Mouse (Mus musculus): ENCODE results near the gene Sipa1l1. TPM values are rescaled to one million over a fixed set of nuclear protein-coding genes. Genes with fewer than 3 reads are reported as not detected.

Sipa1l1 gene
- polyA plus RNA-seq, 1 experiment from 2014 or later = 25.9 TPM

DNA sequence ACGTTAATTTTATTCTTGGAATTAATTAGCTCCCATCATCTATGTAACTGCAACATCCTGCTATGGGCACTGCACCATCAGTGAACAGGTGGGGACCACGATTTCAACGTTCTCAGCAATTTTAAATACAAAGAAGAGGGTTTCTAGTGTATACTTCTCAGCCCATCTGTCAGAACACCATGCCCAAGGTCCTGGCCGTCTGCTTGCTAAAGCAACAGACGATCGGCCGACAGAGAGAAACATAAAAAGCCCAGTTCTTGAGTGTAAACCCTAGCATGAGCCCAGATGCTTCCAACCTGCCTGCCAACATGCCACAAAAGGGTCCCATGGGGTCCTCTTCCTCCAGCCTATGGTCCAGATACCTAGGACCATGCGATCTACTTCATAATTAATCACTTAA lies 288.9 kb downstream of the Sipa1l1 start:
- ATAC-seq (ENCODE audit: low read depth) = no peak

DNA sequence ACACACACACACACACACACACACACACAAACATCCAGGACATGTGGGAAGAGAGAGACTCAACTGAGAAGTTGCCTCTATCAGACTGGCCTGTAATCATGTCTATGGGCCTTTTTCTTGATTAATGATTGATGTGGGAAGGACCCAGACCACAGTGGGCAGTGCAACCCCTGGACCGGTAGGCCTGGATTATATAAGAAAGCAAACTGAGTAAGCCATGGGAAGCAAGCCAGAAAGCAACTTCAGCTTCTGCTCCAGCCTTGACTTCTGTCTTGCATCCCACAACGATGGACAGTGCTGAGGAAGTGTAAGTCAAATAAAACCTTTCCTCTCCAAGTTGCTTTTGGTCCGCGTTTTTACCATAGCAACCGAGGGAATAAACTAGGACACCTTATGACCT lies 298.1 kb downstream of the Sipa1l1 start:
- H3K4me2 ChIP-seq (ENCODE audit: low read depth, low read length) = no peak overlapping the region
- no peak overlapping the region for H3K27ac ChIP-seq (ENCODE audit: low read length)
- peaks cover 16% of the 10 kb centered on the region for H3K4me1 ChIP-seq (replicated peaks; ENCODE audit: control insufficient read depth, insufficient read depth, low read length)
- no peak overlapping the region for H3K9ac ChIP-seq (ENCODE audit: low read length)
- no peaks in the 10 kb centered on the region for H3K9me3 ChIP-seq (ENCODE audit: control insufficient read depth, low read length)
- no peak for ATAC-seq (ENCODE audit: low read depth)
- H3K4me3 ChIP-seq (ENCODE audit: low read length) = no peak overlapping the region
- H3K27me3 ChIP-seq (ENCODE audit: control insufficient read depth, insufficient read depth, low read depth, low read length) = no peaks in the 10 kb centered on the region
- 67% methylated on average over 5 of the region's 5 CpGs for whole genome bisulfite sequencing
- no peaks in the 10 kb centered on the region for H3K36me3 ChIP-seq (ENCODE audit: control insufficient read depth, insufficient read depth, low read length)

More for the DNA sequence above, 288.9 kb downstream of the Sipa1l1 start:
- H3K4me3 ChIP-seq (ENCODE audit: low read length) = no peak overlapping the region
- H3K4me1 ChIP-seq (replicated peaks; ENCODE audit: control insufficient read depth, insufficient read depth, low read length) = no peaks in the 10 kb centered on the region
- H3K27me3 ChIP-seq (ENCODE audit: control insufficient read depth, insufficient read depth, low read depth, low read length) = no peaks in the 10 kb centered on the region
- no peak overlapping the region for H3K4me2 ChIP-seq (ENCODE audit: low read depth, low read length)
- 84% methylated on average over 8 of the region's 8 CpGs for WGBS
- H3K36me3 ChIP-seq (ENCODE audit: control insufficient read depth, insufficient read depth, low read length) = no peaks in the 10 kb centered on the region
- H3K27ac ChIP-seq (ENCODE audit: low read length) = no peak overlapping the region
- H3K9me3 ChIP-seq (ENCODE audit: control insufficient read depth, low read length) = no peaks in the 10 kb centered on the region
- no peak overlapping the region for H3K9ac ChIP-seq (ENCODE audit: low read length)

- 72% methylated on average over 2 of the region's 2 CpGs for WGBS
- ATAC-seq (ENCODE audit: low read depth) = no peak
- no peaks in the 10 kb centered on the region for H3K27me3 ChIP-seq (ENCODE audit: control insufficient read depth, insufficient read depth, low read depth, low read length)
- no peaks in the 10 kb centered on the region for H3K36me3 ChIP-seq (ENCODE audit: control insufficient read depth, insufficient read depth, low read length)
- no peak overlapping the region for H3K4me2 ChIP-seq (ENCODE audit: low read depth, low read length)
- no peak overlapping the region for H3K27ac ChIP-seq (ENCODE audit: low read length)
- peaks cover 16% of the 10 kb centered on the region for H3K4me1 ChIP-seq (replicated peaks; ENCODE audit: control insufficient read depth, insufficient read depth, low read length)
- H3K4me3 ChIP-seq (ENCODE audit: low read length) = no peak overlapping the region
- H3K9me3 ChIP-seq (ENCODE audit: control insufficient read depth, low read length) = no peaks in the 10 kb centered on the region
- H3K9ac ChIP-seq (ENCODE audit: low read length) = no peak overlapping the region
Measured at GRCm38 (mm10) chr12:82467641-82468040, 298.5 kb downstream of the Sipa1l1 start.

GRCm38 (mm10) chr12:82468416-82468815 lies 299.3 kb downstream of the Sipa1l1 start:
- Histone ChIP-seq H3K4me1 (replicated peaks; ENCODE audit: control insufficient read depth, insufficient read depth, low read length) (peaks cover 16% of the 10 kb centered on the region), H3K27ac (ENCODE audit: low read length) (no peak overlapping the region), H3K4me3 (ENCODE audit: low read length) (no peak overlapping the region), H3K9ac (ENCODE audit: low read length) (no peak overlapping the region), H3K4me2 (ENCODE audit: low read depth, low read length) (no peak overlapping the region), H3K9me3 (ENCODE audit: control insufficient read depth, low read length) (no peaks in the 10 kb centered on the region), H3K27me3 (ENCODE audit: control insufficient read depth, insufficient read depth, low read depth, low read length) (no peaks in the 10 kb centered on the region), H3K36me3 (ENCODE audit: control insufficient read depth, insufficient read depth, low read length) (no peaks in the 10 kb centered on the region)
- 0 out of 2 replicates have a peak, but pooled peaks have one; percentile 35 for ATAC-seq (ENCODE audit: low read depth)
- 25% methylated on average over 5 of the region's 5 CpGs for WGBS

DNA sequence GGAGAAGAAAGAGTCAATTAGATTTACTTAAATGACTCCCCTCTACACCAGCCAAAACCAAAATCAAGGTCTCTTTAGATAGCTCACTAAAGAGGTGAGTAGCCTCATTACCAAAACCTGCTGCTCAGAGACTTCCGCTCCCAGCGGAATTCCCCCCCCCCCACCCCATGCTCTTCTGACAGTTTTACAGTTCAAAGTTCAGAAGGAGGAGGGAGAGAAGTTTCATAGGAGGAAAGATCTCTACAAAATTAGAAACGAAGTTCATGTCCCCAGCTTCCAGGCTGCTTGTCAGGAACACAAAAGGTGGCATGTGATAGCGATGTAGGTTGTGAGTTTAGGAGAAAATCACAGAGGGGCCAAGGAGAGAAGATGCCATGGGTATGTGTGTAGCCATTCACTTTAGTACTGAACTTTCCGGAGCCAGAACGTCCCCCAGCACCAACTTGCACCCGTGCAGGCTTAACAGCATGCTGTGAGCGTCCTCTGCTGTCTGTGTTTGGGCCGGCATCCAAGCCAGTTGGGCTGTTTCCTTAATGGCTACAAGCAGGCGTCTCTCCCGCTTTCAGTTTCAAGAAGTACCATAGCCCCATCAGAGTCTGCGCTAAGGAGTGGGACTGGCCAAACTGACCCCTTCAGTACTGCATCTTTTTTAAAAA lies 300.7 kb downstream of the Sipa1l1 start:
- Histone ChIP-seq H3K4me2 (ENCODE audit: low read depth, low read length) (peak overlapping the region; percentile 90), H3K4me1 (replicated peaks; ENCODE audit: control insufficient read depth, insufficient read depth, low read length) (peaks cover 16% of the 10 kb centered on the region), H3K27me3 (ENCODE audit: control insufficient read depth, insufficient read depth, low read depth, low read length) (no peaks in the 10 kb centered on the region), H3K36me3 (ENCODE audit: control insufficient read depth, insufficient read depth, low read length) (no peaks in the 10 kb centered on the region), H3K27ac (ENCODE audit: low read length) (peak overlapping the region; percentile 86), H3K4me3 (ENCODE audit: low read length) (peak overlapping the region; percentile 58), H3K9me3 (ENCODE audit: control insufficient read depth, low read length) (no peaks in the 10 kb centered on the region), H3K9ac (ENCODE audit: low read length) (peak overlapping the region; percentile 65)
- 5% methylated on average over 12 of the region's 12 CpGs for WGBS
- peak; percentile 92 for ATAC-seq (ENCODE audit: low read depth)

DNA sequence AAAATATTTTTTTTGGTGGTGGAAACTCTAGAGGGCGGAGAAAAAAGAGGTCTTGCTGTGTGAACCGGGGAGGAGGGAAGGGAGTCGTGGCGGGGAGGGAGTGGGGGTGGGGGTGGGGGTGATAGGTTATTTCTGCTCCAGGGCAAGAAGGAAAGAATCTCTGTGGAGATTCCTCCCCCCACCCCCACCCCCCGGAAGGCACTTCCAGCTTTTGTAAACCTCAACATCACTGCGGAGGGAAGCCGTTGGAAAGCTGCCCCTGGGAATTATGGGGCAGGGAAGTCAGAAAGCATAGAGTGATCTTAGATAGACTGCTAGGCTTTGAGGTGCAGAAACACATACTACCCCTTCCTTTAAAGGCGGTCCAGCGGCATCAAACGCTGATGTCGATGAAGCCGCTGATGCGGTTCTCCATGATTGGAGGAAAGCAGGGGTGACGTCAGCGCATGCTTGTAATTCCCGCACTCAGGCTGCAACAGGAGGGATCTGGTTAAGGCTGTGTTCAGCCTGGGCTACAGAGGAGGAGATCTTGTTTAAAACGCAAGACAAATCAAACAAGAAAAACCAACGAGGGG lies 301.3 kb downstream of the Sipa1l1 start:
- Histone ChIP-seq H3K4me1 (replicated peaks; ENCODE audit: control insufficient read depth, insufficient read depth, low read length) (peaks cover 16% of the 10 kb centered on the region), H3K4me3 (ENCODE audit: low read length) (peak overlapping the region; percentile 58), H3K27me3 (ENCODE audit: control insufficient read depth, insufficient read depth, low read depth, low read length) (no peaks in the 10 kb centered on the region), H3K9me3 (ENCODE audit: control insufficient read depth, low read length) (no peaks in the 10 kb centered on the region), H3K36me3 (ENCODE audit: control insufficient read depth, insufficient read depth, low read length) (no peaks in the 10 kb centered on the region), H3K27ac (ENCODE audit: low read length) (peak overlapping the region; percentile 86), H3K4me2 (ENCODE audit: low read depth, low read length) (peak overlapping the region; percentile 90), H3K9ac (ENCODE audit: low read length) (peak overlapping the region; percentile 65)
- WGBS = under 1% methylated on average over 18 of the region's 18 CpGs
- ATAC-seq (ENCODE audit: low read depth) = peak; percentile 84

DNA sequence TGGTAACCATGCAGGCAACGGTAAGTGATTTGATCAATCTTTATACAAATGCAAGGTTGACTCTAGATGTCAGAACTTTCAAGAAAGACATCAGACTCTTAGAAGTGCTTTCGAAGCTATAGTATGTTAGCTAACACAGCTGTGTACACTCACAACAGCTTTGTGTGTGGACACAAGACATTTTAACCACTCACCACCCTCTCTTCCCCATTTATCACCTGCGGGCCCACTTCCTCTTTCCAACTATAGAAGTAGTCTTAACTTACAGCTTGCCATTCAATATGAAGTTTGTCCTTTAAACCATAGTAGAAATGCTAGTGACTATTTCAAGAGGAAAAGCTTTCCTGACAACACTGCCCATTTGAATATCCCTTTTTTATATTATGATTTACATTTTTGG lies 303.7 kb downstream of the Sipa1l1 start:
- ATAC-seq (ENCODE audit: low read depth) = no peak
- H3K4me1 ChIP-seq (replicated peaks; ENCODE audit: control insufficient read depth, insufficient read depth, low read length) = peaks cover 16% of the 10 kb centered on the region
- 64% methylated on average over 3 of the region's 3 CpGs for WGBS
- no peaks in the 10 kb centered on the region for H3K9me3 ChIP-seq (ENCODE audit: control insufficient read depth, low read length)
- H3K36me3 ChIP-seq (ENCODE audit: control insufficient read depth, insufficient read depth, low read length) = no peaks in the 10 kb centered on the region
- H3K4me3 ChIP-seq (ENCODE audit: low read length) = no peak overlapping the region
- H3K4me2 ChIP-seq (ENCODE audit: low read depth, low read length) = no peak overlapping the region
- no peaks in the 10 kb centered on the region for H3K27me3 ChIP-seq (ENCODE audit: control insufficient read depth, insufficient read depth, low read depth, low read length)
- no peak overlapping the region for H3K27ac ChIP-seq (ENCODE audit: low read length)
- no peak overlapping the region for H3K9ac ChIP-seq (ENCODE audit: low read length)

GRCm38 (mm10) chr12:82473238-82473637 lies 304.1 kb downstream of the Sipa1l1 start:
- Histone ChIP-seq H3K4me3 (ENCODE audit: low read length) (no peak overlapping the region), H3K9ac (ENCODE audit: low read length) (no peak overlapping the region), H3K27me3 (ENCODE audit: control insufficient read depth, insufficient read depth, low read depth, low read length) (no peaks in the 10 kb centered on the region), H3K9me3 (ENCODE audit: control insufficient read depth, low read length) (no peaks in the 10 kb centered on the region), H3K4me1 (replicated peaks; ENCODE audit: control insufficient read depth, insufficient read depth, low read length) (peaks cover 12% of the 10 kb centered on the region), H3K36me3 (ENCODE audit: control insufficient read depth, insufficient read depth, low read length) (no peaks in the 10 kb centered on the region), H3K4me2 (ENCODE audit: low read depth, low read length) (no peak overlapping the region), H3K27ac (ENCODE audit: low read length) (no peak overlapping the region)
- WGBS = 77% methylated on average over 4 of the region's 4 CpGs
- no peak for ATAC-seq (ENCODE audit: low read depth)

DNA sequence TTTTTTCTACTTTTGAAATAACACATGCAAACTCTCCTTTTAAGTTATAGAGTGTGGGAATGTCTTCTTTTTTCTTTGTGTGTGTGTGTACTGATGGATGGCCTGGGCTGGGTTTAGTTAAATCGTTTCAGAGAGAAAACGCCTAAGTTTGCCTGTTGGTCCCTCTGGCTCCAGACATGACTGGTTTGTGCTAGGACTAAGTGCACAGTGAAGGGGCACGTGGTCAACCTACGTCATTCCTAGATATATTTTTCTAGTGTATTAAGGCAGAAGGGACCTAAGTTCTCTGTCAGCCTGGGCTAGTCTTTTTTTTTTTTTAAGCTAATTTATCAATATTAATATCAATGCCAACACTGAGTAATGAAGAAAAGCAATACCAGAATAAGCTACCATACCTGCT lies 305.3 kb downstream of the Sipa1l1 start:
- no peak overlapping the region for H3K4me2 ChIP-seq (ENCODE audit: low read depth, low read length)
- peaks cover 5% of the 10 kb centered on the region for H3K4me1 ChIP-seq (replicated peaks; ENCODE audit: control insufficient read depth, insufficient read depth, low read length)
- H3K9me3 ChIP-seq (ENCODE audit: control insufficient read depth, low read length) = no peaks in the 10 kb centered on the region
- no peak overlapping the region for H3K4me3 ChIP-seq (ENCODE audit: low read length)
- no peaks in the 10 kb centered on the region for H3K27me3 ChIP-seq (ENCODE audit: control insufficient read depth, insufficient read depth, low read depth, low read length)
- WGBS = 63% methylated on average over 4 of the region's 4 CpGs
- ATAC-seq (ENCODE audit: low read depth) = no peak
- H3K27ac ChIP-seq (ENCODE audit: low read length) = no peak overlapping the region
- no peaks in the 10 kb centered on the region for H3K36me3 ChIP-seq (ENCODE audit: control insufficient read depth, insufficient read depth, low read length)
- no peak overlapping the region for H3K9ac ChIP-seq (ENCODE audit: low read length)

Data from lung, embryonic 16.5 days (tissue).